Mouse (Mus musculus): ENCODE measurements around the gene Dctpp1. TPM values are rescaled to one million over a fixed set of nuclear protein-coding genes. Genes with fewer than 3 reads are reported as not detected.

The Dctpp1 gene
- polyA plus RNA-seq, 1 experiment from 2014 or later = 197 TPM

- Histone ChIP-seq H3K9ac (ENCODE audit: low read depth, low read length) (peak overlapping the region; percentile 89), H3K27ac (ENCODE audit: low read depth, low read length) (peak overlapping the region; percentile 84), H3K4me1 (ENCODE audit: control insufficient read depth, insufficient read depth, low read length) (peaks cover 16% of the 10 kb centered on the region), H3K27me3 (ENCODE audit: control insufficient read depth, insufficient read depth, low read length) (no peaks in the 10 kb centered on the region), H3K4me3 (ENCODE audit: low read depth, low read length) (peak overlapping the region; percentile 90), H3K9me3 (replicated peaks; ENCODE audit: control insufficient read depth, low read length) (no peaks in the 10 kb centered on the region), H3K4me2 (peak overlapping the region; percentile 76), H3K36me3 (ENCODE audit: control insufficient read depth, insufficient read depth, low read length) (peaks cover 5% of the 10 kb centered on the region; the same call in 1 of the 2 replicates)
- ATAC-seq (replicated peaks; ENCODE audit: insufficient number of reproducible peaks, low FRiP score, low TSS enrichment) = peak; percentile 71
- WGBS (ENCODE audit: insufficient replicate concordance) = 14% methylated on average over 29 of the region's 33 CpGs
These were observed 15.6 kb downstream of the Dctpp1 start for GRCm38 (mm10) chr7:127244658-127245510.

- H3K9ac ChIP-seq (ENCODE audit: low read depth, low read length) = peak within 1 kb of the TSS; percentile 89
- H3K9me3 ChIP-seq (replicated peaks; ENCODE audit: control insufficient read depth, low read length) = no peaks in the 10 kb centered on the region
- peaks cover 5% of the 10 kb centered on the region; the same call in 1 of the 2 replicates for H3K36me3 ChIP-seq (ENCODE audit: control insufficient read depth, insufficient read depth, low read length)
- peak within 1 kb of the TSS; percentile 90 for H3K4me3 ChIP-seq (ENCODE audit: low read depth, low read length)
- H3K4me2 ChIP-seq = peak within 1 kb of the TSS; percentile 76
- under 1% methylated on average over 54 of the region's 56 CpGs for WGBS (ENCODE audit: insufficient replicate concordance)
- peak within 1 kb of the TSS; percentile 84 for H3K27ac ChIP-seq (ENCODE audit: low read depth, low read length)
- peak; percentile 97 for ATAC-seq (replicated peaks; ENCODE audit: insufficient number of reproducible peaks, low FRiP score, low TSS enrichment)
- no peaks in the 10 kb centered on the region for H3K27me3 ChIP-seq (ENCODE audit: control insufficient read depth, insufficient read depth, low read length)
- H3K4me1 ChIP-seq (ENCODE audit: control insufficient read depth, insufficient read depth, low read length) = peaks cover 16% of the 10 kb centered on the region
These were observed 16.4 kb downstream of the Dctpp1 start, which contains the start of gene Zfp771 for GRCm38 (mm10) chr7:127243870-127244657. TSS of gene Zfp771 (plus strand) at chr7:127244274.

GRCm38 (mm10) chr7:127243361-127243867 is 17.1 kb downstream of the Dctpp1 start:
- peak overlapping the region; percentile 76 for H3K4me2 ChIP-seq
- no peaks in the 10 kb centered on the region for H3K27me3 ChIP-seq (ENCODE audit: control insufficient read depth, insufficient read depth, low read length)
- no peak for ATAC-seq (replicated peaks; ENCODE audit: insufficient number of reproducible peaks, low FRiP score, low TSS enrichment)
- peaks cover 5% of the 10 kb centered on the region; the same call in 1 of the 2 replicates for H3K36me3 ChIP-seq (ENCODE audit: control insufficient read depth, insufficient read depth, low read length)
- WGBS (ENCODE audit: insufficient replicate concordance) = 31% methylated on average over 2 of the region's 2 CpGs
- no peaks in the 10 kb centered on the region for H3K9me3 ChIP-seq (replicated peaks; ENCODE audit: control insufficient read depth, low read length)
- H3K27ac ChIP-seq (ENCODE audit: low read depth, low read length) = peak overlapping the region; percentile 84; the same call in 1 of the 2 replicates
- peaks cover 16% of the 10 kb centered on the region for H3K4me1 ChIP-seq (ENCODE audit: control insufficient read depth, insufficient read depth, low read length)
- H3K9ac ChIP-seq (ENCODE audit: low read depth, low read length) = peak overlapping the region; percentile 89
- peak overlapping the region; percentile 90; the same call in 1 of the 2 replicates for H3K4me3 ChIP-seq (ENCODE audit: low read depth, low read length)

- H3K4me1 ChIP-seq (ENCODE audit: control insufficient read depth, insufficient read depth, low read length) = peaks cover 16% of the 10 kb centered on the region
- ATAC-seq (replicated peaks; ENCODE audit: insufficient number of reproducible peaks, low FRiP score, low TSS enrichment) = no peak
- no peak overlapping the region for H3K9ac ChIP-seq (ENCODE audit: low read depth, low read length)
- H3K4me3 ChIP-seq (ENCODE audit: low read depth, low read length) = no peak overlapping the region
- WGBS (ENCODE audit: insufficient replicate concordance) = 89% methylated on average over 2 of the region's 2 CpGs
- H3K27ac ChIP-seq (ENCODE audit: low read depth, low read length) = no peak overlapping the region
- no peaks in the 10 kb centered on the region for H3K9me3 ChIP-seq (replicated peaks; ENCODE audit: control insufficient read depth, low read length)
- no peaks in the 10 kb centered on the region for H3K27me3 ChIP-seq (ENCODE audit: control insufficient read depth, insufficient read depth, low read length)
- H3K4me2 ChIP-seq = no peak overlapping the region
- peaks cover 29% of the 10 kb centered on the region for H3K36me3 ChIP-seq (ENCODE audit: control insufficient read depth, insufficient read depth, low read length)
These were observed 25.7 kb downstream of the Dctpp1 start for GRCm38 (mm10) chr7:127234777-127235176.

DNA sequence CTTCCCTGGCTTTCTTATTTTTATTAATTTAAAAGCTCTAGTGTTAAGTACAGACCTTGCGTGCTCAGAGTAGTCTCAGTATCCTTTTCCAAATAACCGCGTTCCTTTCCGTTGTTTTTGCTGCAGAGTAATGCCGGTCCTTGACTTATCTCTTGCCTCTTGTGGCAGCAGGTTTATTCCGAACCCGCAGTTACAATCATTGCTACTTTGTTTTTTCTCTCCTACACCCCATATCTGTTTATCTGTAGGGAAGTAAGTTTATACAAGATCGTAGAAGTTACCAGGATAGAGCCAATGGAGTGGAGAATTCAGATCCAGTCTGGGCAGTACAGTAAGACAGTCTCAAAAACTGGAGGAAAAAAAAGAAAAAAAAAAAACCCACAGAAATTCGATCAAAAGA is 26.7 kb downstream of the Dctpp1 start:
- Histone ChIP-seq H3K9me3 (replicated peaks; ENCODE audit: control insufficient read depth, low read length) (no peaks in the 10 kb centered on the region), H3K27me3 (ENCODE audit: control insufficient read depth, insufficient read depth, low read length) (no peaks in the 10 kb centered on the region), H3K4me3 (ENCODE audit: low read depth, low read length) (peak overlapping the region; percentile 98), H3K4me2 (peak overlapping the region; percentile 85), H3K36me3 (ENCODE audit: control insufficient read depth, insufficient read depth, low read length) (peaks cover 29% of the 10 kb centered on the region), H3K9ac (ENCODE audit: low read depth, low read length) (peak overlapping the region; percentile 98), H3K4me1 (ENCODE audit: control insufficient read depth, insufficient read depth, low read length) (peaks cover 16% of the 10 kb centered on the region), H3K27ac (ENCODE audit: low read depth, low read length) (peak overlapping the region; percentile 99)
- WGBS (ENCODE audit: insufficient replicate concordance) = 3% methylated on average over 9 of the region's 9 CpGs
- ATAC-seq (replicated peaks; ENCODE audit: insufficient number of reproducible peaks, low FRiP score, low TSS enrichment) = no peak

DNA sequence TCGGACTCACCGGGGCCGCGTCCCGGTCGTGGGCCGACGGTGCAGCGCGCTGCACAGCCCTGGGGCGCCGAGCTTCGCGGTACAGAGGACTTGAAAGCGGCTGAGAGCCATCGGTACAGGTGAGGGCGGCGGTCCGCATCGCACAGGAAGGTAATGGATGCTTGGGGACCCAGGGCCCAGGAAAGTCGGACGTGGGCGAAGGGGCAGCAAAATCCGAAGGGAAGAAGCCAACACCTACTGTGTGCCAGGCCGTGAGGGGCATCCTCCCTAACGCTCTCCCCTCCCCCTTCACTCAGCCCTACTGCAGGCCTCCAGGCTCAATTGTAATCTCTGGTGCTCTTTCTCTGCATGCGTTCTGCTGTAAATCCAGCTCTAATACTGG is 27.1 kb downstream of the Dctpp1 start:
- peak; percentile 13 for ATAC-seq (replicated peaks; ENCODE audit: insufficient number of reproducible peaks, low FRiP score, low TSS enrichment)
- H3K9ac ChIP-seq (ENCODE audit: low read depth, low read length) = peak overlapping the region; percentile 98
- H3K4me2 ChIP-seq = peak overlapping the region; percentile 85
- WGBS (ENCODE audit: insufficient replicate concordance) = under 1% methylated on average over 27 of the region's 27 CpGs
- peaks cover 16% of the 10 kb centered on the region for H3K4me1 ChIP-seq (ENCODE audit: control insufficient read depth, insufficient read depth, low read length)
- H3K36me3 ChIP-seq (ENCODE audit: control insufficient read depth, insufficient read depth, low read length) = peaks cover 29% of the 10 kb centered on the region
- peak overlapping the region; percentile 99 for H3K27ac ChIP-seq (ENCODE audit: low read depth, low read length)
- peak overlapping the region; percentile 98 for H3K4me3 ChIP-seq (ENCODE audit: low read depth, low read length)
- no peaks in the 10 kb centered on the region for H3K9me3 ChIP-seq (replicated peaks; ENCODE audit: control insufficient read depth, low read length)
- H3K27me3 ChIP-seq (ENCODE audit: control insufficient read depth, insufficient read depth, low read length) = no peaks in the 10 kb centered on the region

DNA sequence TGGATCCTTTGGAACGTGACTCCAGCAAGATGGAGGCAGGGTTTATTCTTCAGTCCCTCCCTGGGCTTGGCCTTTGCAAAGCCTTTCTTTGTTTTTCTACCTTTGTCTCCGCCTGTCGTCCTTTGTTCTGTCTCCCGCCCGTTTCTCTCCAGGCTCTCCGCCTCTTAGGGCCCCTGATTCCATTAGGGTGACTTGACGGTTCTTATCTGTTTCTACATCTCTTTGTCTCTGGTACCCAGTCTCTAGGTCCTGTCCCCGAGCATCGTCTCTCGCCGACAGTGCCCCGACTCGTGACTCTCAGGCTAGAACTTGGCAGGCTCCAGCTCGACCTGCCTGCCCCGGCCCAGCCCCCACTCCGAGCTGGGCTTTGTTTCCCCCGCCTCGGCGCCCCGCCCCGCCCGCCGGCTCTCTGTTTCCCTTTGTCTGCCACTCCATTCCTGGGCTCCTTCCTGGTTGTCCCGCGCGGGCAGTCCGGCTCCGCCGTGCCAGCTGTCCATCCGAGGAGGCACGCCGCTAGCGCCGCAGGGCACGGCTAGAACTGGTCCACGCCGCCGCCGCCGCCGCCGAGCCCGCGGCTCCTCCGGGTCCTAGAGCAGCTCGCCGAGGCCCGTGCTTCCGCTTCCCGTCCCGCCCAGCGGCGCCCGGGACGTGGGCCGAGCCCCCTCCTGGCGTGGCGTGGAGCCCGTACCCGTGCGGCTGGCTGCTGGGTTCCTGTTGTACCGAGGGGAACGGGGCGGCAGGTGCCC is 27.7 kb downstream of the Dctpp1 start, which contains the start of the genes Zfp553 and Sept1:
Zfp553 (plus strand) TSS at position 440 of the 746 bp plus-strand sequence.
Sept1 (minus strand) TSS at position 509 of the 746 bp plus-strand sequence.
- peak; percentile 86 for ATAC-seq (replicated peaks; ENCODE audit: insufficient number of reproducible peaks, low FRiP score, low TSS enrichment)
- peak within 1 kb of the TSS; percentile 98 for H3K9ac ChIP-seq (ENCODE audit: low read depth, low read length)
- peak within 1 kb of the TSS; percentile 85 for H3K4me2 ChIP-seq
- H3K4me3 ChIP-seq (ENCODE audit: low read depth, low read length) = peak within 1 kb of the TSS; percentile 98
- under 1% methylated on average over 63 of the region's 64 CpGs for WGBS (ENCODE audit: insufficient replicate concordance)
- H3K27ac ChIP-seq (ENCODE audit: low read depth, low read length) = peak within 1 kb of the TSS; percentile 99
- H3K36me3 ChIP-seq (ENCODE audit: control insufficient read depth, insufficient read depth, low read length) = peaks cover 24% of the 10 kb centered on the region
- peaks cover 16% of the 10 kb centered on the region for H3K4me1 ChIP-seq (ENCODE audit: control insufficient read depth, insufficient read depth, low read length)
- no peaks in the 10 kb centered on the region for H3K9me3 ChIP-seq (replicated peaks; ENCODE audit: control insufficient read depth, low read length)
- no peaks in the 10 kb centered on the region for H3K27me3 ChIP-seq (ENCODE audit: control insufficient read depth, insufficient read depth, low read length)
